Mouse (Mus musculus) heart, postnatal 14 days (tissue): ENCODE results near the gene Gdf15. TPM values are rescaled to one million over a fixed set of nuclear protein-coding genes. Genes with fewer than 3 reads are reported as not detected.
A peak's percentile ranks its signal among the peaks of the same experiment; 100 is the strongest.

Experiments
- DNase-seq, 2 experiments: peaks; one replicate each; pipeline ENCODE4 v3.0.0; 2021 to 2022
- intact Hi-C: fragments of 180-260 bp; cut with DNase I; formaldehyde crosslinking; loops from one replicate; pipeline ENCODE4 v1.15.1; 2025
- total RNA-seq, 2 experiments: library from RNA; stranded (reverse); gene quantifications; 2 replicates each; pipeline ENCODE4 v1.2.3; 2021

The Gdf15 gene
- total RNA-seq, 2 experiments from 2014 or later: 0.41 to 1.6 TPM

DNA sequence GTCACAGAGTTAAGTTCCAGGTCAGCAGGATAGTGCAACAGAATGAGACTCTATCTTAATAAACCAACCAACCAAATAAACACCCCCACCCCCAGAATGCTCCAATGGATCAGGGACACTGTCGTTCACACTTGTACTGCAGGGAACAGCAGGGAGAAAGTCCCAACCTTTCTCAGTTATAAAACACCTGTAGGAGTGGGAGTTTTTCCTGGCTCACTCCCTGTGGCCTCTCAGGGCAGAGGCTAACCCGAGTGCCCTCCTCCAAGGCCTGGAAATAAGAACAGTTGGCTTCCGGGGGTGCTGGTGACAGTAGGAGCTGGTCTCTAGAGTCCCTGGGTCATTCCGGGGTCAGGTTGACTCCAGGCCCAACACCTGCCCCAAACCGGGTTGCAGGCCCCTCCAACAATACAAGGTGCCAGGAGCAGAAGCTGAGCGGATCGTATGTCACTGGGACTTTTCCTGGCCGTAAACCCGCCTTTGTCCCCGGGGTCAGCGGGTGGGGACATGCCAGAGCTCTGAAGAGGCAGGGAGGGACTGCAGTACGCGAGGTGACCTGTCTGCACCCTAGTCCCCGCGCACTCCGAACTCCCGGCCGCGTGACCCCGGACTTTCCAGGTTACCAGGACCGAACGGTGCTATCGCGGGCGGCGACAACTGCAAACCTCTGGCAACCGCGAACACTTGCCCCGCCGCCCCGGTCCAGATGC, 26.8 kb upstream of the Gdf15 start:
- DNase-seq: no peak
- intact Hi-C loops: loop anchor here (5.0 kb wide), 1 partner anchor 37 kb away; no protein-coding TSS in a partner anchor

DNA sequence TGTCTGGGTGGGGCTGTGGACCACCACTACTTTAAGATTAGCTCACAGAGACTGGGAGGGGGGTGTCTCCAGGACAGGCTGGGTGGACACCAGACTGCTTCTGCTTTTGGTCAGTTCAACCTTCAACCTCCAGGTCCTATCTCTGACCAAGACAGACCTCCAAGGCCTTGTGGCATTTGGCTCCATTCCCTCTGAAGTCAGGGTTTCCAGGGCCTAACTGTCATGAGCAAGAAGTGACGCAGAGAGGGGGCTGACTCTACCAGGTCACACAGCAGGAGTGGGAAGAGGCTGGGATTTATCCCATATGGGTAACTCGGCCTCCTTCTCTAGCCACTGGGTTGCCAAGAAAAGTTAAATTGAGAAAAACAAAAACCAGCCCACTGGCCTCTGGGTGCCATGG, 25.5 kb upstream of the Gdf15 start:
- intact Hi-C loops: loop anchor here (5.0 kb wide), 1 partner anchor 35 kb away; no protein-coding TSS in a partner anchor
- no peak for DNase-seq

DNA sequence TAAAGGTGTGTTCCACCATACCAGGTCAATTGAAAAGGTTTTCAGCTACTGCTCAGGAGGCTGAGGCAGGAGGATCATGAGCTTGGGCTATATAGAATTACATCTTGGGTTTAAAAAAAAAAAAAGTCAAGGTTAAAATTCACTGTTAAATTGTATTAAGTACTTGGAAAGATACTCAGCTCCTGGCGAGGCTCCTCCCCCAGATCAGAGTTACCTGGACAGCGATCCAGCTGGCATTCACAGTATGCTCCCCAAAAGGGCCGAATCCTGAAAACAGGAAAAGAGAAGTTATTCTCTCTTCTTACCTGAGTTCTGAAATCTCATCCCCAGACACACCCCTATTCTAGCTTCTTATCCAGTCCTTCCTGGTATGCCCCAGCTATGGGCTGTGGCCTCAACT, 25.0 kb upstream of the Gdf15 start:
- intact Hi-C loops: loop anchor here (5.0 kb wide), 1 partner anchor 35 kb away; no protein-coding TSS in a partner anchor
- DNase-seq: no peak

DNA sequence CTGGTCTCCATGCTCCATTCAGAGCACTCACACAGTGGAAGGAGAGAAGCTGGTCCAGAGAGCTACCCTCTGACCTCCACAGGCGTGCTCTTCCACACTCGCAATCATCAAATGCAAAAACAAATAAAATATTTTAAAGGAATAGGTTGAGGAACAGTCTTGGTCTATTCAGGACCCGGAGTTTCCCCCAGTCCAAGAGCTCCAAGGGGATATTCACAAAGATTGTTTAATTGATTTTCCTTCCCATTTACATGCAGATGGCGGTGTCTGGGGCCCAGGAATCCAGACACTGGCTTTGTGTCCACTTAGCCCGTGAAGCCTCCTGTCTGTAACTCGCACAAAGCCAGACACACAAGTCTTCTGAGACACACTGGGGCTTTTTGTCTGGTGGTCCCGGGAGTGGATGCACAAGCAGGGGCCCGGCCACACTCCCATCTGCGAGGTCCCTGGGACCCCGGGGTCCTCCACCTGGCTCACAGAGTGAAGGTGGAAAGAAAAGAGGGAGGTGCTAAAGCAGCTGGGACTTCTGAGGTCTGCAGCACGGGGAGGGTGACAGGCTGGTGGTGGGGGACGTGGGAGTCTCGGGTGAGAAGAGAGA, 24.0 kb upstream of the Gdf15 start:
- intact Hi-C loops: loop anchor here (5.0 kb wide), 1 partner anchor 34 kb away; no protein-coding TSS in a partner anchor
- DNase-seq: no peak

DNA sequence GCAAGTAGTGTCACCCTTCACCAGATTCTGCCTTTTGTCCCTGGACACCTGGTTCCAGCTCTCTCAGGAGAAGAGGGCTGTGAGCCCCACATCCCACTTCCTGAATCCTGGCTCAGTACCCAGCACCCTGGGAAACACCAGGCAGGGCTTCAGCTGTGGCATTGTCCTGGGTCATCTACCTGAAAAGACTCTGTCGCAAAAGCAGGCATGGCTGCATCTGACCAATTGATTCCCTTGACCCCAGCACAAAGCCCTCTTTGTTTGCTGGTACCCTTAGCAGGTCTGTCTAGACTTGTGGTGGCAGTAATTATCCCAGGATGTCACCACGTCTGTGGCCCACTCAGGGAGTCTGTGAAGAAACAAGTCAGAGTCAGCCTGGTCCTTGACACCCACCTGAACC, 23.2 kb upstream of the Gdf15 start:
- intact Hi-C loops: loop anchor here (5.0 kb wide), 1 partner anchor 33 kb away; no protein-coding TSS in a partner anchor
- DNase-seq: no peak

DNA sequence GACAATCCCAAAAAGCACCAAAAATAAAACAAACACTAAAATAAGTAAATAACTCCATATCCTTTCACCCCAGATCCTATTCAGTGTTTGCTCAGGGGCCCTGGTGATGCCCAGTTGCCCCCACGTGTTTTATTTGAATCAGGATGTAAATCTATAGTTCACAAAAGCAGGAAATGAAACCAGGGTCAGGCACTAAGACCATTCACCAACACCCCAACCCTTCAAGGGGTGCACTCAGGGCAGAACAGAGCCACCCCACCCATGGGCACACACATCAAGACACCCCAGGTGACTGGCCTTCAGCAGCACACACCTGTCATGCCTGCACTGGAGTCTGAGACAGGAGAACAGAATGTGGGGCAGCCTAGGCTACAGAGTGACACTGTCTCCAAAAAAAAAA, 21.9 kb upstream of the Gdf15 start:
- DNase-seq: no peak
- intact Hi-C loops: loop anchor here (5.0 kb wide), 1 partner anchor 42 kb away; no protein-coding TSS in a partner anchor

DNA sequence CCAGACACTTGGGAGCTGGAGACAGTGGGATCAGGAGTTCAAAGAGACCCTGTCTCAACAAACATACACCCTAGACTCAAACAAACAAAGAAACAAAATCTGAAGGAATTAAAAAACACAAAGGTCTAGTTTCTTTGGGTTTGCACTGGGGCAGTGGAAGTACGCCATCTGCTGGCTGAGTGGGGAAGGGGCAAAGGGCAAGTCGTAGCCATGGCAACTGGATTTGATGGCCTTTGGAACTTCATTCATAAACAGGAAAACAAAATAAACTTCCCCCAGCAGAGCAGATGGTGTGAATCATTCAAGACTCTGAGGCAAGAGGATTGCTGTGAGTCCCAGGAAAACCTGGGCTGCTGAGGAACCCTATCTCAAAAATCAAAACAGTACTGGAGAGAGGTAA, 21.0 kb upstream of the Gdf15 start:
- peak; percentile 63 to 74 for DNase-seq
- intact Hi-C loops: loop anchor here (5.0 kb wide), 1 partner anchor 41 kb away; no protein-coding TSS in a partner anchor

DNA sequence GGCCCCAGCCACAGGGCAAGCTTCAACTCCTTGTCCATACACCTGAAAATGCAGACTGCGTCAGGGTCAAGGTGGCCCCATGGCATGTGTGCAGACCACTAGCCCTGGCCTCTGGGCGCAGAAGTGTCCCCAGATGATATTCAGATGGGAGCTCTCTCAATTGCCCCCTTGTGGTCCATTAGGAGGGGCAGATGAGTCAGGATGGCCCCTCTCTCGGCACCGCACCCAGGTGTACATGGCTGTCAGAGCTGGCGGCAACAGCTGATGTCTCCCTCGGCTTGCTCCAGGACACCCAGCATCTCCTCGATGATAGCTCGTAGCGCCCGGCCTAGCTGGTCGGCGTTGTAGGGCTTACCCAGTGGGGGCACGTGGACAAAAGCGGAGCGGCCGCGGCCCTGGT, 18.1 kb upstream of the Gdf15 start:
- intact Hi-C loops: loop anchor here (1.0 to 5.0 kb wide), 2 partner anchors 21 to 38 kb away; no protein-coding TSS in a partner anchor
- no peak for DNase-seq

DNA sequence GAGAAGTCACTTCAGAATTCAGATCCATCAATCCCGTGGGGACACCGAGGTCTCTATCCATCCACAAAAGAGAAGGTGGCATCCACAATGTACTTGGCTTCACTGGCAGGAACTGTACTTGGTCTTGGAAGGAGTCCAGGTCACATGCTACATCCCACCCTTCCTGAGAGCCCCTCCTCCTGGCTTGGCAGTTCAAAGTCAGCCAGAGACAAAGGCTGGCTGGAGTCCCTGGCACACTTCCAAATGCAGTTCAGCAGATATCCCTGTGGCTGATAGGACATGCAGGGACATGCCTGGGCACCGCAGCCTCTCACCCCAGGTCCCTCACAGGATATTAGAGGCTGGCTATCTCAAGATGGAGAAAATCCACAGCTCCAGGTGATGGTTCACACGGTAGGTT, 17.1 kb upstream of the Gdf15 start:
- DNase-seq: peak; percentile 87 to 91
- intact Hi-C loops: no loop called here

DNA sequence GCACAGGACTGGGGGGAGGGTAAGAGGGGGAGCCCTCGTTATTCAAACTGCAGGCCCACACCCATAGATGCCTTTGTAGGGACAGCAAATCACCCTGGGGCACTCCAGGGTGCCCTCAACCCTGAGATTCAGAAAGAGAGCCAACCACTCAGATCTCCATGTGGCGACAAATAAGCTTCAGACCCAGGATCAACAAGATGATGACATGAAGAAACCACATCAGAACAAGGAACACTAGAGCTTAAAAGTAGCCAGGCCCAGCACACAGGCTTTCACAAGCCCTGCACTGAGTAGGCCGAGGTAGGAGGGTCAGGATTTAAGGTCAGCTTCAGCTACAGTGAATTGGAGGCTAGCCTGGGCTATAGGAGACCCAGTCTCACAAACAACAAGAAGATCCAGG, 16.7 kb upstream of the Gdf15 start:
- intact Hi-C loops: no loop called here
- DNase-seq: no peak

DNA sequence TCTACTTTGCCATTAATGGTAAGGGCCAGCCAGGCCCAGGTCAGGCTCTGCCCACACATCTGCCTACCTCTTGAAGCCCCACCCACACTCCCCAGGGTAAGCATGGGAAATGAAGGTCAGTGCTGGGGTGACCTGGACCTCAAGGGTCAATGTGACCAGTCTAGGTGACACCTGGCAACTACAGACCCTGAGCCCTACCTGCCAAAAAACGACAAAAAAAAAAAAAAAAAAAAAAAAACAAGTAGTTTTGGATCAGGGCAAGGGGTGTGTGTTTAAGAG, 15.8 kb upstream of the Gdf15 start:
- intact Hi-C loops: no loop called here
- DNase-seq: no peak

DNA sequence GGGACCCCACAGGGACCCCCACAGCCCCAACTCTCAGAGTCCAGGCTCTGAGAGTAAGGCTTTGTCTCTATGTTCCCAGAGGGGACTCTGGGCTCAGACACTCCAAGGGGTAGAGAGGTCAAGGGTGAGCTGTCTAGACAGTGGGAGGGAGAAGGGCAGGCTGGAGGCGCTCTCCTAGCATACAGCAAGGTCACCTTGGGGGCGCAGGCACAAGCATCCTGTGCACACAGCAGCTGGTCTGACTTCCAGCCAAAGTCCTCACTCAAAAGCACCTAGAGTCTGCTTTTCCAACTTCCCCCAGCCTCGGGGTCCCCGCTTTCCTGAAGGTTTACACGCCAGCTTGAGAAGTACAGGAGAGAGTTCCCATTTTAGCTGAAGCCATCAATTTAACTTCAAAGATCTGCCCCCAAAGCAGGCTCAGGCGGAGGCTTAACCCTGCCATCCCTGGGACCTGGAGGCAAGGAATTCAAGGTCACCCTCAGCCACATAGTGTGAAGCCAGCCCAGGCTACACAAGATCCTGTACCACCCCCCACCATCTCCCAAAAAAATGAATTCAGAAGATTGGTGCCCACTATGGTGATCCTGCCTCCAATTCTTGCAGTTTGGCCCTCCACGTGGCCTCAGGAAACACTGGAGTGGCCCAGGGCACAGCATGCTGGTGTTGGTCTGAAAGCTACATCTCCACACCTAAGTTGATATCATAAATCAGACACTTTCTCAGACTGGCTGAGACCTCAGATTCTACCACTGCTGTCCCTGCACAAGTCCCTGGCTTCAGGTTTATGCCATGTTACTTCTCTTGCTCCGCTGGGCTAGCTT, 15.3 kb upstream of the Gdf15 start:
- intact Hi-C loops: no loop called here

DNA sequence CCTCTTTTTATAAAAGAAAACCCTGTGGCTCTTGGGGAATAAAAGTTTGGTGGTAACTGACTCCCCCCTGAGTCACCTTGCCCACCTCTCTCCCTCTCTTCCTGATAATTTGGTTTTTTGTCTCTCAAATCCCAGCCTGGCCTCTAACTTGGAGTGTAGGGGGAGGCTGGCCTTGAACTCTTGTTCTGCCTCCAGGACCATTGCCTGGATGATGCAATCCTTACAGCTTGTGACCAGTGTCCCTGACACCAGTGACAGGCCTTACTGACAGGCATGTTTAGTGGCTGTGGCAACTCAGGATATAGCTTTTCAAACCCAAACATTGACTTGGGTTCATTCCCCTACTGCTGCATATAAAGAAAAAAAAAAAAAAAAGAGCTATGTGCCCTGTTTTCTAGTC, 14.5 kb upstream of the Gdf15 start:
- no peak for DNase-seq
- intact Hi-C loops: no loop called here

More for the DNA sequence above, 15.3 kb upstream of the Gdf15 start:
- peak in 1 of 2 experiments; percentile 48 for DNase-seq

DNA sequence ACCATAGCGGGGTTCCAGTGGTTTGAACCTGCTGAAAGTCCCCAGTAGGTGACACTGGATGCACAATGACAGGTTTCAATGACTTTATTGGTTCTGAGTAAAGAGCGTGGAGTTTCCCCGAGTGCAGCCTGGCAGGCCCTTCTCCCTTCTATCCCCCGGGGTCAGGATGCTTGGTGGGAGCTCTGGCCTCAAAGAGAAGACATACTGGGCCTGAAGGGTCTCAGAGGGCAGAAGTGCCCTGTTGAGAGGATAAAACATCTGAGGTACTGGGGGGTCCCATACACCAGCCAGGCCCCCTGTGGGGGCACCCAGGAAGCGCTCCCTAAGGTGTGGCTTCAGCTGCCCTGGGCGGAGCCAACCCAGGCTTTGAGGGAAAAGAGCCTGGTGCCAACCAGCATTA, 14.1 kb upstream of the Gdf15 start:
- intact Hi-C loops: no loop called here
- DNase-seq: no peak

DNA sequence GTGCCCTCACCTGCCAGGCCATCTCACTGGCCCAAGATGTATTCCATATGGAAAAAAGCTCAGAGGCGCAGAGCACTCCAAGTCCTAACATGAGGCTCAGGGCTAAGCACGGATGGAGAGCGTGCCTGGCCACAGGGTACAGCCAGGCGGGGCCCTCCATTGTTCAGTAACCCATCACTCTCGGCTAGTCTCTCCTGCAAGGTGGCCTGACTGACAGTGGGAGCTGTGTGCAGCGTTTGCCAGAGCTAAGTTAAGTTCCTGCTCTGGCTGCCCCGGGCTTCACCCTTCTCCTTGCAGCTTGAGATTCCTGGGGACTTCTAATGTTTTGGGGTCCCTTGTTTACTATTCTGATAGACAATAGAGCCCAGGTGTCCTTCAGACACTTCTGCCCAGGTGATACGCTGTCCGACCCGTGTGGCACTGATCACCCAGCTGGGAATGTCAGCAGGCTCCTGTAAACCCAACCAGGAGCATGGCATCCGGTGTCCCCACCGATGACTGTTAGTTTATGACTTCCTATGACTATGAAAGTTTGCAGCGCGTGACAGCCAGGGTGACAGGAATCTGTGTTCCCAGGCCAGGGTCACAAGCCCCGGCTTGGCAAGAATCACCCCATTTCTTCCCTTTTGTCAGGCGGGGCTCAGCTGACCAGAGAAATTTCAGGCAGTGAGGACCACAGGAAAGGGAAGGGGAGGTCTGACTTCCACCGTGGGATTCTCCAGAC, 13.4 kb upstream of the Gdf15 start:
- intact Hi-C loops: no loop called here
- DNase-seq: peak in 1 of 2 experiments; percentile 39

DNA sequence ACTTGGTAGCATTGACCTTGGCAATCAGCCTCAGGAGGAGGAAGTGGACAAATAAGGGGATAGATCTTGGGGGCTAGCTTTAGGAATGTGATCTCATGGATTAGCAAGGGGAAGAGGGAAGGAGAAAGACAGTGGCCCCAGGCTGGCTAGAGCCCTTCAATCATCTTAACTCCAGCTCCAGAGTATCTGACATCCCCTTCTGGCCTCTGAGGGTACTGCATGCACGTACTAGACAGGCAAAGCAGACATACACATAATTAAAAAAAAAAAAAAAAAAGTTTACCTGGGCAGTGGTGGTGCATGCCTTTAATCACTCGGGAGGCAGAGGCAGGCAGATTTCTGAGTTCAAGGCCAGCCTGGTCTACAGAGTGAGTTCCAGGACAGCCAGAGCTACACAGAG, 11.8 kb upstream of the Gdf15 start:
- intact Hi-C loops: no loop called here
- DNase-seq: no peak

DNA sequence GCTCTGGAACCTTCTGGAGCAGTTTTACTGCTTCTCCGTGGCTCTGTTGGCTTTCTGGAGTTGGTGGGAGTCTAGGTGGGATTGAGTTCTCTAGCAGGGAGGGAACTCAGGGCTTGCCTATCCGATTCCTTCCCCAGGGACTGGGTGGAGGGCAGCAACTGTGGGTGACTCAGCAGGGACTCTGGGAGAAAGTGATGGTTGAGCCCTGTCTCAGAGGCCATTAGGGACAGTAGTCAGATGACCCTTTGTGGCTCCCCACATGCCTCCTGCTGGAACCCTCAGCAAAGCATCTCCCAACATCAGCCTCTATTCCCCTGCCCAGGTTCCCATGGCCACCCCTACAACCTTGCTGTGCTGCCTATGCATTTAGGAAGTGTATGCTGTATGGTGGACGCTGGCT, 10.8 kb upstream of the Gdf15 start:
- intact Hi-C loops: no loop called here
- no peak for DNase-seq

DNA sequence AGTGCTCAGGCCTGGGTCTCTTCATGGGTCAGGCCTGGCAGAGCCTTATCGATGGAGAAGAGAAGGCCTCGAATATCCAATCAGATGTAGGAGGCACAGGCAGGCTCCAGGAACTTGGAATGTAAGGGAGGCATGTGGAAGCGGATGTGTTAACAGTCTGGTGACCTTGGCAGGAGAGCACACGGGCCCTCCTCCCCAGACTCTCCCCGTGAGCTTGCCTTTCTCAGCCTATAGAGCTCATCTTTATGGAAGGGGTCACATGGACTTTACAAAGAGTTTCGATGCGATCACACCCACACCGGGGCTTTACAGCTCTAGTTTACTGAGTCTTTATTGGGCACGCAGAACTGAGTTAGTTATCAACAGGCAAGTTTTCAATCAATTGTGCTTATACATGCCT, 6.5 kb upstream of the Gdf15 start:
- intact Hi-C loops: no loop called here
- DNase-seq: no peak

DNA sequence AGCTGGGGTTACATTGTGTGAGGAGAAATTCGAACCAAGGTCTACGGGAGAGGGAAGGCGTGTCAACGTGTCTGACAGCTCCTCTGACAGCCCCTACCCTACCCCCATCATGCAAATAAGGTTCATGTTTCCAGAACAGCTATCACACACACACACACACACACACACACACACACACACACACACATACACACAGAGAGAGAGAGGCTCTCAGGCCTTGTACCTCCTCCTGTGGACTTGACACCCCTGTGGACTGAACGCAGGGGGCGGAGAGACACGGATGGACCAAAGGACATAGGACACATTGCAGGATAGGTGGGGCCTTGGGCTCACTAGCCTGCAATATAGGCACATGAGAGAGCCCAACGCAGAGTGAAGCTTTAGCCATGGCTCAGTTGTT, 4.6 kb upstream of the Gdf15 start:
- no peak for DNase-seq
- intact Hi-C loops: no loop called here

DNA sequence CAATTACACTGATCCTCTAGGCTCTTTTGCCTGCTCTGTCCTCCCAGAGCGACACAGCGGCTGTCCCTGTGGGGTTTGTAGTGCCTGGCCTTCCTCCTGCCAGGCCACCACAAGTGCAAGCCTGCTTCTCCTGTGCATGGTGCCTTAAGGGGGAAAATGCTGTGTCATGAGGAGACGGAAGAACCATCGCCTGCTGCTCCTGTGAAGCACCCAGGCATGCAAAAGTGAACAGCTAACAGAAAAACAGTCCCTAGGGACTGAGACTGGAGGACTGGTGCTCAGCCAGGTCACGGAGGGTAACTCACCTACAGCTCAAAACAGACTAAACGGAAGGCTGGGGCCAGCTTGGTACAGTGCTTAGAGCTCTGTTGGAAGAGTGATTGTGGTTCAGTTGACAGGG, 3.3 kb upstream of the Gdf15 start:
- DNase-seq: no peak
- intact Hi-C loops: no loop called here

DNA sequence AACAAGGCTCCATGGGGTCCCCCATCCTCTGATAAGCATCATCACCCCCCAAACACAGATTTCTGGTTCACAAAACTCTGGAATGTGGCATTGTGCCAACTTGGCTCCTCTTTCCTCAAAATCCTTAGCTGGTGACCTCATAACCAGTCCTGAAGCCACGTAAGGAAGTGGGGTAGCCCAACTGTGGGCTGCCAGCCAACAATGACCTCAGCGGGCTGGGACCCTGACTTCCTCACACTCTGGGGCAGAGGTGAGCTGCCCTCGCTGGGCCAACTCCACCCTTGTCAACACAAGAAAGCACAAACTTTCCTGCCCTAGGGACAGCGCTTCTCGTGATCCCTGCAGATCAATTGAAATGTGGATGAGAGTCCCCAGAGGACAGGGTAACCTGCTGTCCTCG, 1.8 kb upstream of the Gdf15 start:
- DNase-seq: peak; percentile 79 to 83
- intact Hi-C loops: no loop called here
